Mouse (Mus musculus): ENCODE measurements around the gene Ppp2r3a. TPM values are rescaled to one million over a fixed set of nuclear protein-coding genes. Genes with fewer than 3 reads are reported as not detected.

Gene Ppp2r3a
- polyA plus RNA-seq, 2 experiments from 2014 or later = 0.87 to 1.4 TPM

DNA sequence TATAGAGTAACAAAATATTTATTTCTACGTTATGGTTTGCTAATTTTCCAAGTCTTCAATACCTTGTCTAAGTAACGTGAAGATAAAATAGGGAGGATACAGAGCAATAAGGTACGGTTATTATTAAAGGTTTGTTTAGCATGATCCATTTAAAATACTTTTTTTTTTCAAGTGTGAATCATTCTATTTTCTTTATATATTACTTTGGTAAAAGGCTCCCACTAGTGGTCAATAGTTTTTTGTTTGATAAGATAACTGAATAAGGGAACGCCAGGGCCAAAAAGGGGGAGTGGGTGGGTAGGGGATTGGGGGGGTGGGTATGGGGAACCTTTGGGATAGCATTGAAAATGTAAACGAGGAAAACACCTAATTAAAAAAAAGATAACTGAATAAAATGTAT is 98.7 kb downstream of the Ppp2r3a start:
- no peak for ATAC-seq

DNA sequence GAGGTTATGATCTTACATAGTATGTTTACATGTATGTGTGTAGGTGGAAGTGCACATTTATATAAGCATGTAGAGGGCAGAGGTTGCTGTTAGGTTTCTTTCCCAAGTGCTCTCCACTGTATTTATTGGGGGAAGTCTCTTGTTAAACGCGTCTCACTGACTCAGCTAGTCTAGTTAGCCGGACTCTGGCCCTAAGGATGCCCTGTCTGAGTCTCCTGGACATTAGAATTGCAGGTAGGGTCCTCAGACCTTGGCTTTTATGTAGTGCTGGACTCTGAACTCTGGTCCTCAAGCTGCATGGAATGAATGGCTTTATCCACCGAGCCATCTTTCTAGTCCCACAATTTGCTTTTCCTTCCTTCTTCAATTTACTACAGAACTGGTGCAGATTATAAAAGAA is 108.0 kb downstream of the Ppp2r3a start:
- no peak for ATAC-seq

DNA sequence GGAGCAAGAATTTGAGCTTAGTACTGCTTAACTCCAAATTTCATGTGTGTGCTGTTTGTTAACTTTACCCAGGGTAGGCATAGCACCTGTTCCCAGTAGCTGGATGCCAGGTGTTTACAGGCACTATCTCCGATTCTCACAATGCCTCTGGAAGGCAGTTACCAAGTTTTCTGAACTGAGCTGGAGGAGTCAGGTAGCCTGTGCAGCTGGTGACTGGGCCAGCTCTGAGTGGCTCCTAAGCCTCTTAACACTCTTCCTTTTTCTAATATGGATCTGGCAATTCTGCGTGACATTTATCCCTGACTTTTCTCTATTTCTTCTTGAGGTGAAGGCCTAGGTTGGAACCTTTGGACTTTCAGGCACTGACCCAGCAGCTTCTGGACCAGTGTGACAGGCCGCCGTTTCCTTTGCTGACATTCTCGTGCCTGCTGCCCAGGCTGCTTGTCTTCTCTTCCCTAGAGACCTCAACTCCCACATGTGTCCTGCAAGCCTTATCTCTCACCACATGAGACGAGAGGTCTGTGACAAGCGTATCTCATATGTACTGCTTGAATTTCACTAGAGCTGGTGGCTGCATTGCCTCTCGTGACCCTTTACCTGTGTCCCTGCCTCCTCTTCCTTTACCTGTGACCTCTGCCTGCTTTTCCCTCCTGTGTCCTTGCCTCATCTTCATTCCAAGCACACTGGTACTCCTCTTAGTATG is 137.3 kb downstream of the Ppp2r3a start:
- no peak for ATAC-seq

DNA sequence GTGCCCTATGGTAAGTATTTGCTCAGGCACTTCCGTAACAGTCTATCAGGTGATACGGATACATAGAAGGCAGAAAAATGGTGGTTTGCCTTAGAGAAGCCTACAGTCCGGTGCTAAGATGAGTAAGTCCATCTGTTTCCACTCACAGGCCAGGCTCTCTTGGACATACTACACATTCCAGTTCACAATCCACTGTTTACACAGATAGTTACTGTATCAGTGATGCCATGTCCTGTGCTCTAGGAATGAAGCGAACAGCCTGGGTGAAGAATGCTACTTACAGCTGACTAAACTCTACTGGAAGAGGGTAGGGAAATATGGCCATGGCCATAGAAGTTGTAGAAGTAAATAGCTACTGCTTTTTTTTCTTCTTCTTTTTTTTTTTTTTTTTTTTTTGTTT is 138.3 kb downstream of the Ppp2r3a start:
- no peak for ATAC-seq

DNA sequence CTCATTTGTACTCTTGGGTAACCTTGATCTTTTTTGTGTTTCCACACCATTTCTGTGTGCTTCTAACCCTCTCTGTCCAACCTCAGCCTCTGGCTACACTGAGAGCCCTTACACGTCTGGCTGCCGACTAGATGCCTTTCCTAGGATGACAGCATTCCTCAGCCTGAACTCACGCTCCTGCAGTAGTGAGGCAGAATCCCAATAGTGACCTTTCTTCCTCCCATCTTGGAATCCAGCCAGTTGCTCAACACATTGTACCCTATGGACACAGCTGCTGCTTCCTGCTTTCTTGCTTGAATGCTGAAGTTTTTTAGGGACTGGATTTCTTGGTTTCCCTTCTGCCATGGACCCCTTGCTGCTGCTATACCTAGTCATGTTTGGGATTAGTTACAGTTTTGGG is 141.6 kb downstream of the Ppp2r3a start:
- no peak for ATAC-seq

- ATAC-seq = no peak
Measured at GRCm38 (mm10) chr9:101107386-101107785, 144.2 kb downstream of the Ppp2r3a start.

GRCm38 (mm10) chr9:101105735-101106134 is 145.9 kb downstream of the Ppp2r3a start:
- ATAC-seq = no peak

GRCm38 (mm10) chr9:101104931-101105330 is 146.7 kb downstream of the Ppp2r3a start:
- ATAC-seq = no peak

- no peak for ATAC-seq
Measured at GRCm38 (mm10) chr9:101102288-101102687, 149.3 kb downstream of the Ppp2r3a start.

DNA sequence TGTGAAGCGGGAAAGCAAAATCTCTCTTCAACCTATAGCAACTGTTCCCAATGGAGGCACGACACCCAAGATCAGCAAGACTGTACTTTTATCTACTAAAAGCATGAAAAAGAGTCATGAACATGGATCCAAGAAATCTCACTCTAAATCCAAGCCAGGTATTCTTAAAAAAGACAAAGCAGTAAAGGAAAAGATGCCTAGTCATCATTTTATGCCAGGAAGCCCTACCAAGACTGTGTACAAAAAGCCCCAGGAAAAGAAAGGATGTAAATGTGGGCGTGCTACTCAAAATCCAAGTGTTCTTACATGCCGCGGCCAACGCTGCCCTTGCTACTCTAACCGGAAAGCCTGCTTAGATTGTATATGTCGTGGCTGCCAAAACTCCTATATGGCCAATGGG is 150.0 kb downstream of the Ppp2r3a start:
- no peak for ATAC-seq

GRCm38 (mm10) chr9:101100163-101100562 is 151.4 kb downstream of the Ppp2r3a start:
- no peak for ATAC-seq

DNA sequence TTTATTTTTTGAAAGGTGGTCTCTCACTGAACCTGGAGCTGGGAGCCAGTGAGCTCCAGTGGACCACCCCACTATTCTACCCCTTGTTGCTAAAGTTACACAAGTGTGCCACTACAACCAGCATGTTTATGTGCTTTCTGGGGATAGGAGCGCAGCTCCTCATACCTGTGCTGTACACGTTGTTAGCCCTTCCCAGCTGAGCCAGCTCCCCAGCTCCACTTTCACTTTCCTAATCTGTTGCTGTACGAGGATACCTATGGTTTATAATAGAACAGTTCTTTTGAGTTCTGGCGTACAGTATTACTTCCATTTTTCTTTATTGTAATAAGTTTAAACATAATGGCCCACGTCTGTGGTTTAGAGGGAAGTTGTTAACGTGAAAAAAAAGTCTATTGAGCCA is 152.2 kb downstream of the Ppp2r3a start:
- peak; percentile 59 for ATAC-seq

GRCm38 (mm10) chr9:101097542-101097941 is 154.1 kb downstream of the Ppp2r3a start:
- no peak for ATAC-seq

DNA sequence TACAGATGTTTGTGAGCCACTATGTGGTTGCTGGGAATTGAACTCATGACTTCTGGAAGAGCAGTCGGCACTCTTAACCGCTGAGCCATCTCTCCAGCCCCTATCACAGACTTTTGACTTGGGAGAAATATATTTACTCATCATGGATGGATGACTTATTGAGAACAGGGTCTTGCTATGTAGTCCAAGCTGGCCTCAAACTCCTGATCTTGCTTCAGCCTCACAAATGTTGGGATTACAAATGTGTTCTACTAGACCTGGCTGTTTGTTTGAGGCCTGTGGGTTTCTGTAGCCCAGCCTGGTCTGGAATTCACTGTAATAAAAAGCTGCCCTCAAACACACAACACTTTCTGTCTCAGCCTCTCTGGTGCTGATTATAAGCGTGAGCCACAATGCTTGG is 155.1 kb downstream of the Ppp2r3a start:
- ATAC-seq = no peak

GRCm38 (mm10) chr9:101095425-101095824 is 156.2 kb downstream of the Ppp2r3a start:
- ATAC-seq = no peak

DNA sequence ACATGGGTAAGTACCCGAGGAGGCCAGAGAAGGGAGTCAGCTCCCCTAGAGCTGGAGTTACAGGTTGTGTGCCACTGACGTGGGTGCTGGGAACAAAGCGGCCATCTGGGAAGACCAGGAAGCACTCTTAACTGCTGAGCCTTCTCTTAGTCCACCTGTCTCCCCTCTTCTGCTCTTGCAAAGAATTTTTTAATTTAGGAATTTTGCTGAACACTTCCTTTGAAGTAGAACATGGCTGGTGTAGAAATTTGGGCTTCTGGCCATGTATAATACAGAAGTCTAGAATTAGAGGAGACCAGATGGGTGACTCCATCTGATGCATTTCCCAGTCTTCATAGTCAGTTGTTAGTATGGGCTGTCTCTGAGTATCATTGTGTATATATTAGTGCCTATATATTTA is 167.9 kb downstream of the Ppp2r3a start:
- ATAC-seq = no peak

- ATAC-seq = no peak
Measured at GRCm38 (mm10) chr9:101080046-101080685, 171.4 kb downstream of the Ppp2r3a start.

DNA sequence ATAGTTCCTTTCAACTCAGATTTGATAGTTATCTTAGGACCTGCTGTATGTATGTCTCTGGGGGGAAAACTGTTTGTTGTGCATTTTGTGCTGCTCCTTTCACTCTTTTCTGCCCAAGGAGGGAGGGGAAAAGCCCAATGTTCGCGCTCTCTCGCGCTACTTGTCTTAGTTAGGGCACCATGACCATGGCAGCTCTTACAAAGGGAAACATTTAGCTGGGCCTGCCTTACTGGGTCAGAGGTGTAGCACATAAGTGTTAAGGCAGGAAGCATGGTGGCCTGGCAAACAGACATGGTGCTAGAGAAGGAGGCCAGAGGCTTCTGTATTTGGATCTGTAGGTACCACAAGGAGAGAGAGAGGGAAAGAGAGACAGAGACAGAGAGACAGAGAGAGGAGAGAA is 173.0 kb downstream of the Ppp2r3a start:
- ATAC-seq = no peak

DNA sequence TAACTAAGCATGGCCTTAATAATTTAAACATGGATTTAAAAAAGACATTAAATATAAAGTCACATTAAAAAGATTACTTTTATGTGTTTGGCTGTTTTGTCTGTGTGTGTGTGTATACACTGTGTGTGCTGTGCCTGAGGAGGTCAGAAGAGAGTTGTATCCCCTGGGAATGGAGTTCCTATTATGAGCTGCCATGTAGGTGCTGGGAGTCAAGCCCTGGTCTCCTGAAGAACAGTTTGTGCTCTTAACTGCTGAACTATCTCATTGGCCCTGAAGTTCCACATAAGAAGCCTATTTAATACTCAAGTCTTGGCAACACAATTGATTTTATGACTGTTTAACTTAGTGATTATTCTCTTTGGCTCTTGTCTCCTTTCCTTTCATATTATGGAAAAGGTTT is 174.1 kb downstream of the Ppp2r3a start:
- no peak for ATAC-seq

DNA sequence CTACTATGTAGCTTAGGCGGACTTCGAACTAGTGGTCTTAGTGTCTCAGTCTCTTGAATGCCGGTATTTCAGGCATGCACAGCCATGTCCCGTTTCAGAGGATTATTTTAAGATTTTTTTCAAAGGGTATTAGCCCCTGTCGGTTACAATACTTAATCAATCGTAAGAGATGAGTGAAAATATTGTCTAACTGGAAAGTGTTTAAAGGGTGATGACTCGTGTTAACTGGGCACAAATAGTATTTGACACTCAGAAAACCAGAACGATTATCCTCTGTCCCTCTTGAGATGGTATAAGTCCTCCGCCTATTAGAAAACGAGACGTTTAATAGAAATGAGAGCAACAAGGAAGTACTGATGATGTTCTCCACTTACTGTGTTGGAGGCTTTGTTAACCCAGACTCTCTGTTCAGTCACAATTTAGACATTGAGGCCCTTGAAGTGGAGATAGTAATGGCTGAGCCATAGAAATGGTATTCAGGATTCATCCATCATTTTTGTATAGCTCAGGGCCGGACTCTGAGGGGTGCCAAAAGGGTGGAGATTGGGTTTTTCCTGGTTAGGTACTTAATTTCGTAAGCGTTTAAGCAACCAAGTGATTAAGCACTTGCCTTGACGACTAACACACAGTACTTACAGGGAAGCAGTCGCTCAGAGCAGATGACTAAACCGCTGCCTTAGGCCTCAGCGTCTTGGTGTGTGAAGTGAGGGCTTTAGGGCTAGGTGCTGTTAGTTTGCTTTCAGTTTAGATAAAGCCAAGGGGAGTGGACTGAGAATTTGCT is 175.3 kb downstream of the Ppp2r3a start:
- no peak for ATAC-seq

- no peak for ATAC-seq
Measured at GRCm38 (mm10) chr9:101075694-101076093, 175.9 kb downstream of the Ppp2r3a start.

- no peak for ATAC-seq
Measured at GRCm38 (mm10) chr9:101075091-101075581, 176.5 kb downstream of the Ppp2r3a start.

DNA sequence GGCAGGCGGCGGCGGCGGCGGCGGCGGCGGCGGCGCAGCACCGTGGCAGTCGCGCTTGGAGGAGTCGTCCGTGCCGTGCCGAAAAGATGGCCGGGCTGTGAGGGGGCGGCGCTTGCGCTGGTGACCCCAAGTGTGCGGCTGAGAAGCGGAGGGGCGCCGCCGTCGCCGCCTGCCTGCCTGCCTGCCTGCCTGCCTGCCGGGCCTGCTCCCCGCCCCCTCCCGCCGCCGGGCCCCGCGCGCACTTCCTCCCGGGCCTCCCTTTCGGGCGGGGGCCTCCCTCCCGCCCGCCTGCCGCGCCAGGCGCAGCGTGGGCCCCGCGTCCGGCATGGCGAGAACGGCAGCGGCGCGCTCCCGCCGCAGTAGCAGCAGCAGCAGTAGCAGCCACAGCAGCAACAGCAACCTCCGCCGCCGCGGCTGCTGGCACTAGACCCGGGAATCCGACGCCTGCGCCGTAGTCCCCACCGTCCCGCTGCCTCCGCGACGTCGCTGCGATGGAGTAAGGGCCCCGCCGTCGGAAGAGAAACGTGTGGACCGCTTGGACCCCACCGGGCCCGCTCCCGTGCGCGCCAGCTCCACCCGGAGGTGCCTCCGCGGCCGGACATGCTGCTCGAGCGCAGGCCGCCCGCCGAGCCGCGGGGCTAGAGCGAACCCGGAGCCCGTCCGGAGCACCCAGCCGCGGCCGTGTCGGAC is 177.1 kb downstream of the Ppp2r3a start:
- peak; percentile 56 for ATAC-seq
